Comparison of ENCODE assay signal across 8 mouse cellular contexts in genomic region chr17:73196139-73196538, GRCm38 (mm10).
DNase-seq lines count a peak whose midpoint lies in the region; ATAC-seq lines count a peak whose summit lies in the region.

No protein-coding gene starts in this region.

- H3K4me1 ChIP-seq in limb, embryonic 11.5 days (ENCODE audit: control insufficient read depth, insufficient read depth, low read length): no peaks in the 10 kb centered on the region
- no peaks in the 10 kb centered on the region for H3K4me1 ChIP-seq in limb, embryonic 10.5 days

- H3K27ac ChIP-seq in limb, embryonic 11.5 days (replicated peaks; ENCODE audit: low read depth, low read length): no peak overlapping the region
- H3K27ac ChIP-seq in limb, embryonic 10.5 days: no peak overlapping the region

- H3K4me2 ChIP-seq in limb, embryonic 11.5 days (ENCODE audit: low read depth, severe bottlenecking): no peak overlapping the region

- H3K4me3 ChIP-seq in limb, embryonic 11.5 days (ENCODE audit: low read depth, low read length): no peak overlapping the region
- no peak overlapping the region for H3K4me3 ChIP-seq in limb, embryonic 10.5 days

- WGBS in limb, embryonic 11.5 days: 98% methylated on average over 1 of the region's 1 CpGs
- WGBS in limb, embryonic 10.5 days: 97% methylated on average over 1 of the region's 1 CpGs

- H3K9ac ChIP-seq in limb, embryonic 11.5 days (ENCODE audit: low read length): no peak overlapping the region

- H3K9me3 ChIP-seq in limb, embryonic 11.5 days (ENCODE audit: control insufficient read depth, low read length): no peaks in the 10 kb centered on the region
- H3K9me3 ChIP-seq in limb, embryonic 10.5 days (replicated peaks): no peaks in the 10 kb centered on the region

- no peaks in the 10 kb centered on the region for H3K36me3 ChIP-seq in limb, embryonic 11.5 days (ENCODE audit: control insufficient read depth, insufficient read depth, low read length)
- 0 out of 2 replicates have a peak, but pooled peaks cover 4% of the 10 kb centered on the region for H3K36me3 ChIP-seq in limb, embryonic 10.5 days
- no peaks in the 10 kb centered on the region for H3K36me3 ChIP-seq in splenic B cell, adult 2 months (ENCODE audit: control insufficient read depth, insufficient read depth, low read length, poor library complexity, severe bottlenecking)

- ATAC-seq in limb, embryonic 11.5 days (ENCODE audit: insufficient number of reproducible peaks, low FRiP score, low TSS enrichment, low read depth): no peak

- H3K27me3 ChIP-seq in limb, embryonic 11.5 days (ENCODE audit: control insufficient read depth, insufficient read depth, low read length): no peaks in the 10 kb centered on the region
- no peaks in the 10 kb centered on the region for H3K27me3 ChIP-seq in limb, embryonic 10.5 days (ENCODE audit: low read depth, poor library complexity, severe bottlenecking)
- no peaks in the 10 kb centered on the region for H3K27me3 ChIP-seq in splenic B cell, adult 2 months (ENCODE audit: control insufficient read depth, insufficient read depth, low read length, poor library complexity, severe bottlenecking)

- DNase-seq in adrenal gland, adult 2 months: peak; percentile 11
- no peak for DNase-seq in adrenal gland, adult 18-20 months (ENCODE audit: low spot score in 2 of 2)
- DNase-seq in limb, embryonic 11.5 days (ENCODE audit: low spot score): peak; percentile 28
- DNase-seq in limb, embryonic 10.5 days (ENCODE audit: low spot score): no peak
- DNase-seq in embryo, embryonic 9.5 days (ENCODE audit: extremely low spot score): peak; percentile 14
- peak; percentile 64 for DNase-seq in splenic B cell, adult 2 months (ENCODE audit: low read depth, low spot score)
- DNase-seq in Muller cell, postnatal 12 days (ENCODE audit: inconsistent ontology term): no peak
- no peak for DNase-seq in urinary bladder, postnatal 10 days (ENCODE audit: low spot score)

Comparison
In these comparisons a context has a peak if more than half of its experiments do, and no peak if none do; other contexts are left out.
1. DNase-seq: peak in adrenal gland, adult 2 months (single experiment), limb, embryonic 11.5 days (single experiment), embryo, embryonic 9.5 days (single experiment) and splenic B cell, adult 2 months (single experiment); none in adrenal gland, adult 18-20 months (0 of 2), limb, embryonic 10.5 days (single experiment), Muller cell, postnatal 12 days (single experiment) and urinary bladder, postnatal 10 days (single experiment).